Mouse (Mus musculus): ENCODE measurements around the gene Prrt1. TPM values are rescaled to one million over a fixed set of nuclear protein-coding genes. Genes with fewer than 3 reads are reported as not detected.

The Prrt1 gene
- total and polyA plus RNA-seq, 2 experiments from 2014 or later, result 7.3 to 8.1 TPM

DNA sequence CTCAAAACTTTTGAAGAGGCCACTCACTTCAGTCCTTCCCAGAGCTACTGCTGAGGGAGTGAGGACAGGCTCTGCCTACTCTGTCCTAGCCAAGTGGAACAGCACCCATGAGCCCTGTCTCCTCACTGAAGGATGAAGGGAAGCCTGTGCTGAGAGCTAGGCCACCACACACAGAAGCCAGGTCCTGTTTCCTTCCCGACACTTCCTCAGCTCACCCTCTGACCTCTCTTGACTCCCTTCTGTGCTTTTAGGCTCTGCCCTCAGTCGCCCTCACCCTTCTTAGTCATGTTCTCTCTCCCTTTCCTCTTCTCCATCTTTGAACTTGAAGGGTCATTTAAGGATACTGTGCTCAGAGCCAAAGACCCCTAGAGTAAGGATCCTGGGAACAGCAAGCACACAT lies 27.9 kb downstream of the Prrt1 start:
- Histone ChIP-seq H3K4me3 (ENCODE audit: low read length) (no peak overlapping the region), H3K9me3 (ENCODE audit: low read length) (no peaks in the 10 kb centered on the region), H3K27me3 (ENCODE audit: insufficient read depth, low read length) (peaks cover 5% of the 10 kb centered on the region; the same call in 1 of the 2 replicates), H3K4me2 (ENCODE audit: low read depth, low read length) (no peak overlapping the region), H3K9ac (replicated peaks; ENCODE audit: low read length) (no peak overlapping the region), H3K27ac (no peak overlapping the region), H3K36me3 (ENCODE audit: insufficient read depth, low read length) (peaks cover 16% of the 10 kb centered on the region), H3K4me1 (ENCODE audit: insufficient read depth, low read length) (peaks cover 10% of the 10 kb centered on the region; the same call in 1 of the 2 replicates)
- no peak for ATAC-seq
- WGBS, result 33% methylated on average over 2 of the region's 2 CpGs
- no peak for TF ChIP-seq CTCF (IDR thresholded peaks at IDR 0.05; ENCODE audit: low read depth)
- no peak for DNase-seq (ENCODE audit: low spot score)

DNA sequence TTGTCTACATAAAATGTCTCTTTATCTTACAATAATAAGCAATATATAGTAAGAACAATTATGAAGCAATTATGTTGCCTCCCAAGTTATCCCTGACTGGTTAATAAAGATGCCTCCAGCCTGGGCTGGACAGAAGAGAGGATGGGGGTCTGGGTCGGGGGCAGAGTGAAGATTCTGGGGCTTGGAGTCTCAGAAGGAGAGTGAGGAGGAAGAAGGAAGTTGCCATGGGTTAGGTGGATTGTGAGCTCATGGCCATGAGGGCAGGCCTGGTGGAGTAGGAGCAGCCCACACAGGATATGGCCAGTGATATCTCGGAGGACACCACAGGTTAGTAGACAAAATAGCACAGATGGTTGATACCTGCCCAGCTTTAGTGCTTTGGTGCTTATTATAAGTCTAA lies 28.8 kb downstream of the Prrt1 start:
- no peak overlapping the region for H3K4me2 ChIP-seq (ENCODE audit: low read depth, low read length)
- 85% methylated on average over 2 of the region's 2 CpGs for WGBS
- peaks cover 7% of the 10 kb centered on the region for H3K36me3 ChIP-seq (ENCODE audit: insufficient read depth, low read length)
- peaks cover 5% of the 10 kb centered on the region; the same call in 1 of the 2 replicates for H3K27me3 ChIP-seq (ENCODE audit: insufficient read depth, low read length)
- no peaks in the 10 kb centered on the region for H3K9me3 ChIP-seq (ENCODE audit: low read length)
- H3K4me3 ChIP-seq (ENCODE audit: low read length), result no peak overlapping the region
- H3K27ac ChIP-seq, result no peak overlapping the region
- no peak for TF ChIP-seq CTCF (IDR thresholded peaks at IDR 0.05; ENCODE audit: low read depth)
- H3K9ac ChIP-seq (replicated peaks; ENCODE audit: low read length), result no peak overlapping the region
- H3K4me1 ChIP-seq (ENCODE audit: insufficient read depth, low read length), result peaks cover 10% of the 10 kb centered on the region; the same call in 1 of the 2 replicates
- DNase-seq (ENCODE audit: low spot score), result no peak
- no peak for ATAC-seq

DNA sequence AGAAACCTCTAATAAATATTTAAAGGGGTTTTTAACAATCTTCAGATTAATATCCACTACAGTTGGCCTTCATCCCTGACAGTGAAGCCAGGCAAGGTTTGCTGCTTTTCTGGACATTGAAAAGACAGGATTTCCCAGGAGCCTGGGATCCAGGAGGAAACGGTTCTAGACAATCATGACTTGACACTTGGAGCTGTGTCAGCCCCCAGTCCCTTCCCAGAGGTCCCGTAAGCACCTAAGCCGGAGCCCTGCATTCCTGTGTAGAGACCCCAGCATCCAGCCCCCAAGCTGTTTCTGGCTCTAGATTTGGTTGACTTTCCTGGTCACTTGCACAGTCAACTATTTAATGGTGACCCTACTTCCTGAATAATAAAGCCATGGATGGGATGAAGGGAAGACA lies 29.3 kb downstream of the Prrt1 start:
- DNase-seq (ENCODE audit: low spot score), result no peak
- H3K27me3 ChIP-seq (ENCODE audit: insufficient read depth, low read length), result peaks cover 5% of the 10 kb centered on the region; the same call in 1 of the 2 replicates
- H3K4me2 ChIP-seq (ENCODE audit: low read depth, low read length), result no peak overlapping the region
- TF ChIP-seq CTCF (IDR thresholded peaks at IDR 0.05; ENCODE audit: low read depth), result no peak
- peaks cover 10% of the 10 kb centered on the region; the same call in 1 of the 2 replicates for H3K4me1 ChIP-seq (ENCODE audit: insufficient read depth, low read length)
- H3K4me3 ChIP-seq (ENCODE audit: low read length), result no peak overlapping the region
- no peak overlapping the region for H3K27ac ChIP-seq
- WGBS, result 84% methylated on average over 3 of the region's 3 CpGs
- H3K36me3 ChIP-seq (ENCODE audit: insufficient read depth, low read length), result peaks cover 3% of the 10 kb centered on the region; the same call in 1 of the 2 replicates
- H3K9me3 ChIP-seq (ENCODE audit: low read length), result no peaks in the 10 kb centered on the region
- ATAC-seq, result no peak
- H3K9ac ChIP-seq (replicated peaks; ENCODE audit: low read length), result no peak overlapping the region

DNA sequence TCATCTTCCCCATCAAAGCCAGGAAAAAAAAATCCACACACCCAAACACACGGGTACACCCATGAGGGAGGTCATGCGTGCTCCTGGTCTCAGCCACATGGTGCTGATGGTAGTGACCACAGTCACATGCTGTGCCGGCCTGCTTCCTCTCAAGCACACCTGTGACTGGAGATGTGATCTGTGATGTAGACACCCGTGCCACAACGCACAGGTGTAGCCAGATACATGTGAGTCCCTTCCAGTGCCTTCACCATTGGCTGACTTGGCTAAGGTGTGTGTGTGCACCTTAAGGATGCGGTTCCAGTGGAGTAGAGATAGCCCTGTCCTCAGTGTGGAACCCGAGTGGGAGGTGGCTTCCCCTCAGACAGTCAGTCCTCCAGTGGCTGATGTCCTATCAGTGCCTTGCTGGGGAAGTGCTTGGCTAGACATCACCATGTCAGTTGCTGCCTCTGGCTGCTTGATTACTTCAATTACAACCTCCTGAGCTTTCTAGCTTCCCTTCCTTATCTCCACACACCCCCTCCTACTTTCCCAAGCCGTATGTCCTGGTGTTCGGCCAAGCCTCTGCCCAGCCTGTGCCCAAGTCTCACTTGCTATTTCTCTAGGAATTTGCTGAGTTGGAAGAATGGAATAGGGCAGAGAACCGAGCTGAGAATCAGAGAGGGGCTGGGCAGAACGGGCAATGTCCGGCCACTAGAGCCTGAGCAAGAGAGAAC lies 30.0 kb downstream of the Prrt1 start:
- no peaks in the 10 kb centered on the region for H3K9me3 ChIP-seq (ENCODE audit: low read length)
- DNase-seq (ENCODE audit: low spot score) (no peak), ATAC-seq (no peak)
- H3K27me3 ChIP-seq (ENCODE audit: insufficient read depth, low read length), result peaks cover 5% of the 10 kb centered on the region; the same call in 1 of the 2 replicates
- H3K4me1 ChIP-seq (ENCODE audit: insufficient read depth, low read length), result peaks cover 10% of the 10 kb centered on the region; the same call in 1 of the 2 replicates
- 64% methylated on average over 12 of the region's 12 CpGs for WGBS
- H3K36me3 ChIP-seq (ENCODE audit: insufficient read depth, low read length), result no peaks in the 10 kb centered on the region; the same call in 1 of the 2 replicates
- H3K9ac ChIP-seq (replicated peaks; ENCODE audit: low read length), result no peak overlapping the region
- no peak for TF ChIP-seq CTCF (IDR thresholded peaks at IDR 0.05; ENCODE audit: low read depth)
- no peak overlapping the region for H3K27ac ChIP-seq
- no peak overlapping the region for H3K4me3 ChIP-seq (ENCODE audit: low read length)
- H3K4me2 ChIP-seq (ENCODE audit: low read depth, low read length), result no peak overlapping the region

DNA sequence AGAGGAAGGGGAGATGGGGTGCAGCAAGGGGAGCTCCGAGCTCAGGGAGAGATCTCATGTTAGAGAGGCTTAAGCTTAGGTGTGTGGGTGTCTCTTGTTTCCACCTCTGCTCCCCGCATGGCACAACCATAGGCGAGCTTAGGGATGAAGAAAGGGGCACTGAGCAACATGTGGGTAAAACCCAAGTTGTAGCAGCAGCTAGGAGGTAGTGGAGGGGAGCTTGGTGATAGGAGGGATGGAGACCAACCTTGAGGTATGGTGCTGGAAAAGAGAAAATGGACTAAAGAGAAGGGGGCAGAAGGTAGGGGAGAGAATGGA lies 30.5 kb downstream of the Prrt1 start:
- DNase-seq (ENCODE audit: low spot score) (no peak), ATAC-seq (no peak)
- Histone ChIP-seq H3K9ac (replicated peaks; ENCODE audit: low read length) (no peak overlapping the region), H3K27ac (no peak overlapping the region), H3K4me3 (ENCODE audit: low read length) (no peak overlapping the region), H3K9me3 (ENCODE audit: low read length) (no peaks in the 10 kb centered on the region), H3K4me2 (ENCODE audit: low read depth, low read length) (no peak overlapping the region), H3K36me3 (ENCODE audit: insufficient read depth, low read length) (no peaks in the 10 kb centered on the region), H3K27me3 (ENCODE audit: insufficient read depth, low read length) (peaks cover 5% of the 10 kb centered on the region; the same call in 1 of the 2 replicates), H3K4me1 (ENCODE audit: insufficient read depth, low read length) (peaks cover 10% of the 10 kb centered on the region; the same call in 1 of the 2 replicates)
- no peak for TF ChIP-seq CTCF (IDR thresholded peaks at IDR 0.05; ENCODE audit: low read depth)
- WGBS, result 64% methylated on average over 3 of the region's 3 CpGs

DNA sequence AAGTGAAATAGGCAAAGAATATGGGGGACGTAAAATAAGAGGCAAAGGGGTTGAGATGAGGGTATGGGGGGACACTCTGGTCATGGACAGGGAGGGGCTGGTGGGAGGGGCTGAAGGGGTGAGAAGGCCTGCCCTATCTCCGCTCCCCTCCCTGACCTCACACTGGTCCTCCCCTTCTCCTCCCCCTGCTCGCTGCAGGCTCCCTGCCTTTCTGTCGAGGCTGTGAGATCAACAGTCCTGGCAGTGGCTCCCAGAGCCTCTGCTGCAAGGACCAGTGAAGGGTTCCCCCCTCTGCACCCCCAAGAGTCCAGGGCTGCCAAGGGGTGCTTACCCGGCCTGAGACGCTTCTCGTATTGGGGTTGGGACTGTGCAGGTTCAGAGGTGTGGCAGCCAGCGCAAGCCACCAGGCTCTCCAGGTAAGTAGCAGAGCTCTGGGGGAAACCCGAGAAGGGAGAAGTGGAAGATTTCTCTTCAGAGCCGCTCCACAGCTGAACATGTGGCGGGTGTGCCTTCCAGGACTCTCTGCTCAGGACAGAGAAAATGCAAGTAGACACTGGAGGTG lies 31.0 kb downstream of the Prrt1 start:
- TF ChIP-seq CTCF (IDR thresholded peaks at IDR 0.05; ENCODE audit: low read depth), result no peak
- ATAC-seq, result no peak
- WGBS, result 41% methylated on average over 10 of the region's 11 CpGs

More for the DNA sequence above, 31.0 kb downstream of the Prrt1 start:
- H3K27me3 ChIP-seq (ENCODE audit: insufficient read depth, low read length), result peaks cover 5% of the 10 kb centered on the region; the same call in 1 of the 2 replicates
- peaks cover 7% of the 10 kb centered on the region; the same call in 1 of the 2 replicates for H3K4me1 ChIP-seq (ENCODE audit: insufficient read depth, low read length)
- H3K9ac ChIP-seq (replicated peaks; ENCODE audit: low read length), result no peak overlapping the region
- H3K36me3 ChIP-seq (ENCODE audit: insufficient read depth, low read length), result no peaks in the 10 kb centered on the region
- H3K9me3 ChIP-seq (ENCODE audit: low read length), result no peaks in the 10 kb centered on the region
- H3K27ac ChIP-seq, result no peak overlapping the region
- no peak overlapping the region for H3K4me2 ChIP-seq (ENCODE audit: low read depth, low read length)
- no peak for DNase-seq (ENCODE audit: low spot score)
- no peak overlapping the region for H3K4me3 ChIP-seq (ENCODE audit: low read length)

Data from hindbrain, postnatal 0 days (tissue).